Mouse (Mus musculus) neural tube, embryonic 14.5 days (tissue): Measurements from ENCODE around the gene Gm17416. TPM values are rescaled to one million over a fixed set of nuclear protein-coding genes. Genes with fewer than 3 reads are reported as not detected.

ENCODE experiments used
- ATAC-seq: fragments of 200-750 bp; cut with Nextera tagmentation; 2 replicates; pipeline ENCODE4 v1.8.0; 2017; ENCODE audit warnings: low read depth, mild to moderate bottlenecking, moderate TSS enrichment, moderate library complexity
- H3K27ac ChIP-seq: fragments of 300-500 bp; sonication (generic); 2 replicates; pipeline ENCODE4 v1.5.1; 2014; ENCODE audit warnings: low read depth, mild to moderate bottlenecking, control low read depth, low read length, moderate library complexity, mixed read lengths
- H3K27me3 ChIP-seq: fragments of 300-500 bp; sonication (generic); 2 replicates; pipeline ENCODE4 v1.6.1; 2014; ENCODE audit warnings: low read length; ENCODE audit not compliant: control insufficient read depth, insufficient read depth
- H3K36me3 ChIP-seq: fragments of 300-500 bp; sonication (generic); 2 replicates; pipeline ENCODE4 v1.6.1; 2014; ENCODE audit warnings: low read length, mixed read lengths; ENCODE audit not compliant: control insufficient read depth, insufficient read depth
- H3K4me1 ChIP-seq: fragments of 300-500 bp; sonication (generic); 2 replicates; pipeline ENCODE4 v1.6.1; 2014; ENCODE audit warnings: low read length; ENCODE audit not compliant: control insufficient read depth, insufficient read depth
- H3K4me2 ChIP-seq: fragments of 300-500 bp; sonication (generic); 2 replicates; pipeline ENCODE4 v1.6.1; 2014; ENCODE audit warnings: mild to moderate bottlenecking, low read depth, low read length, control low read depth
- H3K4me3 ChIP-seq: fragments of 300-500 bp; sonication (generic); 2 replicates; pipeline ENCODE4 v1.5.1; 2014; ENCODE audit warnings: low read depth, low read length, control low read depth, mixed read lengths
- H3K9ac ChIP-seq: fragments of 300-500 bp; sonication (generic); replicated peaks from 2 replicates; pipeline ENCODE4 v1.6.1; 2014; ENCODE audit warnings: low read depth, mild to moderate bottlenecking, control low read depth, low read length, mixed read lengths
- H3K9me3 ChIP-seq: fragments of 300-500 bp; sonication (generic); 2 replicates; pipeline ENCODE4 v1.6.1; 2016; ENCODE audit warnings: low read length; ENCODE audit not compliant: control insufficient read depth
- WGBS: fragments of 180-500 bp; shearing (Covaris S2); extraction: QIAGEN DNeasy Blood & Tissue Kit; methylation state at CpG from one replicate; pipeline ENCODE4 v1.1.7; 2014; 5-methylcytosine and 5-hydroxymethylcytosine counted together
- polyA plus RNA-seq: library from polyadenylated mRNA; unstranded; fragments of >200 nt; fragmentation: Nextera tagmentation; extraction: Ambion mirVana; gene quantifications from 2 replicates; pipeline ENCODE4 v1.2.1, GENCODE M21; 2014

Gene Gm17416
- polyA plus RNA-seq, 1 experiment from 2014 or later: not detected

- Histone ChIP-seq H3K27ac (no peak overlapping the region), H3K9ac (no peak overlapping the region), H3K36me3 (no peaks in the 10 kb centered on the region), H3K4me3 (no peak overlapping the region), H3K4me2 (no peak overlapping the region), H3K4me1 (no peaks in the 10 kb centered on the region), H3K9me3 (no peaks in the 10 kb centered on the region), H3K27me3 (no peaks in the 10 kb centered on the region)
- ATAC-seq: no peak
- 59% methylated on average over 5 of the region's 5 CpGs for WGBS
Observed at GRCm38 (mm10) chr2:152617374-152617773, 48.2 kb downstream of the Gm17416 start.

Other genes starting within 250 kb of the Gm17416 start
- gene Rbck1, start 236.7 kb upstream of the Gm17416 start, polyA plus RNA-seq: 98.5 and 107 TPM in 2 replicates
- gene Trib3, start 225.3 kb upstream of the Gm17416 start, polyA plus RNA-seq: 1.1 and 1.6 TPM in 2 replicates
- 42.9 and 54.4 TPM in 2 replicates for gene Nrsn2, start 192.7 kb upstream of the Gm17416 start, polyA plus RNA-seq
- 19.2 and 19.7 TPM in 2 replicates for gene Sox12, start 171.3 kb upstream of the Gm17416 start, polyA plus RNA-seq
- 14.5 and 18.0 TPM in 2 replicates for gene Zcchc3, start 154.3 kb upstream of the Gm17416 start, polyA plus RNA-seq
- 0.87 and 0.99 TPM in 2 replicates for gene 6820408C15Rik, start 153.8 kb upstream of the Gm17416 start, polyA plus RNA-seq
- gene Defb23, start 104.7 kb upstream of the Gm17416 start, polyA plus RNA-seq: not detected in 2 replicates
- not detected in 2 replicates for gene Defb20, start 92.3 kb upstream of the Gm17416 start, polyA plus RNA-seq
- not detected in 2 replicates for gene Defb22, start 79.2 kb upstream of the Gm17416 start, polyA plus RNA-seq
- gene Defb26, start 57.6 kb upstream of the Gm17416 start, polyA plus RNA-seq: not detected in 2 replicates
- not detected in 2 replicates for gene Defb28, start 51.1 kb upstream of the Gm17416 start, polyA plus RNA-seq
- gene Defb29, start 29.2 kb upstream of the Gm17416 start, polyA plus RNA-seq: not detected in 2 replicates
- gene Defb21, start 3.4 kb downstream of the Gm17416 start, polyA plus RNA-seq: not detected in 2 replicates
- not detected in 2 replicates for gene Defb19, start 11.0 kb downstream of the Gm17416 start, polyA plus RNA-seq
- gene Defb45, start 30.1 kb downstream of the Gm17416 start, polyA plus RNA-seq: not detected in 2 replicates
- gene Defb36, start 35.0 kb downstream of the Gm17416 start, polyA plus RNA-seq: not detected in 2 replicates
- not detected in 2 replicates for gene Defb25, start 53.7 kb downstream of the Gm17416 start, polyA plus RNA-seq
- gene Rem1, start 57.6 kb downstream of the Gm17416 start, polyA plus RNA-seq: 0.33 TPM in 1 of 2 replicates, not detected in the other
- gene H13, start 100.1 kb downstream of the Gm17416 start, polyA plus RNA-seq: 156 and 160 TPM in 2 replicates
- gene Mcts2, start 117.7 kb downstream of the Gm17416 start, polyA plus RNA-seq: 40.2 and 43.8 TPM in 2 replicates
- 49.9 and 50.4 TPM in 2 replicates for gene Id1, start 166.9 kb downstream of the Gm17416 start, polyA plus RNA-seq
- gene Cox4i2, start 184.8 kb downstream of the Gm17416 start, polyA plus RNA-seq: 3.6 and 4.5 TPM in 2 replicates